ENCODE assay signal across 13 mouse cellular contexts in genomic region chr14:45074902-45075488, GRCm38 (mm10).
A peak's percentile ranks its signal among the peaks of the same experiment; 100 is the strongest.
DNase-seq lines count a peak whose midpoint lies in the region; ATAC-seq and TF ChIP-seq lines count a peak whose summit lies in the region.
"Had no signal": no experiment of that assay in that cellular context is flagged by ENCODE, and none has a peak within 500 bp of the region (broad histone marks: within the 10 kb centered on the region; RNA-seq: fewer than 3 reads in every experiment).

No protein-coding gene starts in this region.

- H3K9ac ChIP-seq in kidney, embryonic 15.5 days = no peak overlapping the region
- H3K9ac ChIP-seq: liver, embryonic 14.5 days had no signal

- H3K9me3 ChIP-seq in kidney, embryonic 15.5 days (replicated peaks) = no peaks in the 10 kb centered on the region
- H3K9me3 ChIP-seq: forebrain, embryonic 10.5 days had no signal

- no peak overlapping the region for H3K4me2 ChIP-seq in kidney, embryonic 15.5 days

- WGBS in kidney, adult 2 months = 32% methylated on average over 4 of the region's 4 CpGs
- 44% methylated on average over 4 of the region's 4 CpGs for WGBS in kidney, embryonic 15.5 days
- WGBS in bone marrow, adult 2 months = 21% methylated on average over 4 of the region's 4 CpGs
- WGBS in macrophage (ENCODE audit: missing documents) = 31% methylated on average over 4 of the region's 4 CpGs

- DNase-seq in kidney, adult 2 months = peak; percentile 32
- peak; percentile 11 for DNase-seq in kidney, postnatal 10 days
- no peak for DNase-seq in left cerebral cortex, adult 2 months (ENCODE audit: extremely low spot score in 1 of 2, low spot score in 2 of 2)
- no peak for DNase-seq in embryo, embryonic 11 days
- no peak for DNase-seq in left cerebral cortex, postnatal 10 days (ENCODE audit: extremely low spot score in 1 of 2, low spot score in 2 of 2)
- DNase-seq: gastrocnemius, postnatal 25 days; retina, postnatal 1 day had no signal

- H3K4me1 ChIP-seq in kidney, adult 2 months (ENCODE audit: control insufficient read depth, insufficient read depth, low read length) = no peaks in the 10 kb centered on the region
- H3K4me1 ChIP-seq in kidney, embryonic 15.5 days = peaks cover 5% of the 10 kb centered on the region; the same call in 1 of the 2 replicates
- H3K4me1 ChIP-seq in bone marrow, adult 2 months (ENCODE audit: control insufficient read depth, insufficient read depth, low read length) = peaks cover 3% of the 10 kb centered on the region; the same call in 1 of the 2 replicates

- no peak; the same call in 1 of the 2 replicates for ATAC-seq in kidney, embryonic 15.5 days (replicated peaks; ENCODE audit: low FRiP score)
- ATAC-seq: hindbrain, embryonic 16.5 days had no signal

- no peak overlapping the region for H3K4me3 ChIP-seq in kidney, adult 2 months (ENCODE audit: insufficient read depth, low read depth, low read length)
- no peak overlapping the region for H3K4me3 ChIP-seq in kidney, embryonic 15.5 days (replicated peaks)
- no peak overlapping the region for H3K4me3 ChIP-seq in bone marrow, adult 2 months (replicated peaks; ENCODE audit: control insufficient read depth, low read depth, low read length)
- no peak overlapping the region for H3K4me3 ChIP-seq in macrophage (ENCODE audit: inconsistent target)
- H3K4me3 ChIP-seq in left cerebral cortex, adult 2 months = no peak overlapping the region
- H3K4me3 ChIP-seq: forebrain, embryonic 10.5 days had no signal

- peak overlapping the region; percentile 59; the same call in 1 of the 2 replicates for H3K27ac ChIP-seq in kidney, adult 2 months (ENCODE audit: insufficient read depth, low read depth, low read length)
- H3K27ac ChIP-seq in kidney, embryonic 15.5 days = no peak overlapping the region
- H3K27ac ChIP-seq in bone marrow, adult 2 months (ENCODE audit: control insufficient read depth, insufficient read depth, low read depth, low read length, poor library complexity) = peak overlapping the region; percentile 33; the same call in 1 of the 2 replicates
- 0 out of 2 replicates have a peak overlapping the region, but pooled peaks have one; percentile 21 for H3K27ac ChIP-seq in macrophage
- no peak overlapping the region for H3K27ac ChIP-seq in left cerebral cortex, adult 2 months
- H3K27ac ChIP-seq: forebrain, embryonic 10.5 days; liver, embryonic 14.5 days had no signal

- TF ChIP-seq CTCF in kidney, adult 2 months (conservative IDR thresholded peaks at IDR 0.05; ENCODE audit: insufficient read depth, insufficient read length, low read depth, low read length) = no peak
- no peak for TF ChIP-seq CTCF in bone marrow, adult 2 months (IDR thresholded peaks at IDR 0.05; ENCODE audit: control insufficient read depth, insufficient read depth, low read length)
- TF ChIP-seq CTCF in left cerebral cortex, adult 2 months (IDR thresholded peaks at IDR 0.05) = no peak

- TF ChIP-seq POLR2A in kidney, adult 2 months (IDR thresholded peaks at IDR 0.05; ENCODE audit: low read depth, low read length) = no peak
- no peak for TF ChIP-seq POLR2A in bone marrow, adult 2 months (IDR thresholded peaks at IDR 0.05; ENCODE audit: borderline replicate concordance, control insufficient read depth, low read depth, low read length)

- intact Hi-C loops in left cerebral cortex, adult 2 months (cut with DNase I) = no loop called here
- intact Hi-C loops in left cerebral cortex, postnatal 10 days (cut with DNase I) = no loop called here

- H3K36me3 ChIP-seq in kidney, adult 2 months (ENCODE audit: control insufficient read depth, insufficient read depth, low read length) = no peaks in the 10 kb centered on the region
- H3K36me3 ChIP-seq in kidney, embryonic 15.5 days = no peaks in the 10 kb centered on the region
- no peaks in the 10 kb centered on the region for H3K36me3 ChIP-seq in macrophage (ENCODE audit: inconsistent target)
- H3K36me3 ChIP-seq: forebrain, embryonic 10.5 days had no signal

- H3K79me2 ChIP-seq in macrophage (ENCODE audit: inconsistent target) = no peaks in the 10 kb centered on the region

- H3K27me3 ChIP-seq in kidney, adult 2 months (replicated peaks; ENCODE audit: control insufficient read depth, insufficient read depth, low read length) = no peaks in the 10 kb centered on the region
- no peaks in the 10 kb centered on the region for H3K27me3 ChIP-seq in kidney, embryonic 15.5 days

Comparison
In these comparisons a context has a peak if more than half of its experiments do, and no peak if none do; other contexts are left out.
1. H3K27ac ChIP-seq: peak in kidney, adult 2 months (single experiment), bone marrow, adult 2 months (single experiment) and macrophage (single experiment); none in kidney, embryonic 15.5 days (single experiment) and left cerebral cortex, adult 2 months (single experiment).
2. DNase-seq: peak in kidney, adult 2 months (single experiment) and kidney, postnatal 10 days (single experiment); none in left cerebral cortex, adult 2 months (0 of 2), embryo, embryonic 11 days (single experiment) and left cerebral cortex, postnatal 10 days (0 of 2).